Mouse (Mus musculus): Measurements from ENCODE around the gene Gm5105.

Gm5105 gene

DNA sequence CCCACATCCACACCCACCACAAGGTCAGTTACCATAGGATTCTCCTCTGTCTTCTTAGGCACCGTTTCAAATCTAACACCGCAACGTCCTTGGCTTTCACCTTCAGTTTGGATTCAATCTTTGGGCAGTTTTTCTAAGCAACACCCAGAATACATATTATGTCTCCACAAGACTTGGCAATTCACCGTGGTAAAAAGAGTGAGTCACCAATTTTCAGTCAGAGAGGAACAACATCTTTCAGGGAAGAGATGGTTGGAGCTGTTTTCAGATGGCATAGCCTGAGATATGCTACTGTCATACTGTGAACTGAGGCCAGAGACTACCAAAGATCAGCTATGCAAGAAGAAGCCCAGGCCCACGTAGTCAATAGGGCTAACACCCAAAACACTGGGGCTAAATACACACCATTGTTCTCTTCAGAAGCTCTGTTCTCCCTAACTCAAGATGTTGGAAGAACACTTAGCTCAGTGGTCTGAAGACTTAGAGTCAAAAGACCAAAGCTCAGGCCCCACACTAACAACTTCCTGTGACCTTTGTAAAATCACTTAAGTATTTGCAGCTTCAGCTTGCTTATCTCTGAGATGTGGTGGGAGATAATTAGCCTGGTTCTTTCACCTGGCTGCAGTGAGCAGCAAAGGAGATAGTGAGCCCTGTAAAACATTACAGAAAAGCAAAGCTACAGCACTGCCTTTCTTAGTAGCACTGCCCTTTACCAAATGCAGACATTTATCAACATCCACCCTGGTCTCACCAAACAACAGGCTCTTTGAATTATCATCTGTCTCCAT is 39.4 kb downstream of the Gm5105 start:
- DNase-seq (ENCODE audit: low spot score): no peak

DNA sequence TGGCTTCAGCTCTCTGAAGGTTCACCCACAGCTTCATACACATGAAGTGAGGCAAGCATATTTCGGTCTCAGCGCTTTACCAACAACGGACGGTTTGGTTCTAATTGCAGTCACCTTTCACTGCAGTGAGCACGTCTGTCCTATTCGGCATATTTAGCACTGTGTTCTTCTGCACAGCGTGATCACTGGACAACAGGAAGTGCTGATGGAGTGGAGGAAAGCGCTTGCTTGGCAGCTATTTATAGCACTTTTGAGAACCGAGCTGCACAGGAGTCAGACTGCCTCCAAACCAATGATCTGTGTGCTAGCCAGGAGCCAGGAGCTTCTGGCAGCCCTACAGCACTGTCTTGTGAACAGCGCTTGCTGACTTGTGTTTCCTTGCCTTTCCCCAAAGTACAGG is 40.9 kb downstream of the Gm5105 start:
- no peak for DNase-seq (ENCODE audit: low spot score)

DNA sequence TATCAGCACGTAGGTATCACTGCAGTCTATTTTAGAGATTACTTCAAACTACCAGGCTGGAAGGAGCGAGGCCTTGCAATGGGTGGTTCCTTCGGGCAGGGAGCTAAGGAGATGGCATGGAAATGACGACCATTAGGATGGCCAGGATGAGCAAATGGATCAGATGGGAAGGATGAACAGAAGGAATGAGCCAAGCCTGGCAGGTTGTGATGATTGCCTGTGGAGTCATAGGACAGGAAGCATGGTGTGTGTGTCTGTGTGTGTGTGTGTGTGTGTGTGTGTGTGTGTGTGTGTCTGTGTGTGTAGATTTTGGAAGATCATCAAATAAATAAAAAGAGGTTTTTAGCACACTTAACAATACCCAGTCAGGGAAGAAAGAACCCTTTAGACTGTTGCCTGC is 44.5 kb downstream of the Gm5105 start:
- DNase-seq (ENCODE audit: low spot score): no peak

DNA sequence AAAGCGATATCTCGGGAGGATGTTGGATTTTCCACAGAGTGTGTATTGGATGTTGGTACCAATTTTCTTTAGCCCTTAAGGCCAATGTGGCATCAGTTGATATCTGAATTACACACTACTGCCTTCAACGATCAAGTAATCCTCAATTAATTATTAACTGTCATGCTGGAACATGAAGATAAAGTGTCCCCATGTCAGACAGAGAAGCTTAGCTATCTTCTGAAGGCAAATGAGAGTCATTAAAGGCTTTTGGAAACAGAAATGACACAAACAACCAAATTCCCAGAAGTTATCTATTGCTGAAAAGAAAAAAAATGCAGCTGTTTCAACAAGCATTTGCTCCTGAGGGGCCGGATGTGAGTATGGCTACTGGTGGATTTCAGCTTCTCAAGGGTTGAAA is 45.2 kb downstream of the Gm5105 start:
- DNase-seq (ENCODE audit: low spot score): no peak

- no peak for DNase-seq (ENCODE audit: low spot score)
Observed at GRCm38 (mm10) chr3:138016810-138017209, 50.4 kb downstream of the Gm5105 start.

DNA sequence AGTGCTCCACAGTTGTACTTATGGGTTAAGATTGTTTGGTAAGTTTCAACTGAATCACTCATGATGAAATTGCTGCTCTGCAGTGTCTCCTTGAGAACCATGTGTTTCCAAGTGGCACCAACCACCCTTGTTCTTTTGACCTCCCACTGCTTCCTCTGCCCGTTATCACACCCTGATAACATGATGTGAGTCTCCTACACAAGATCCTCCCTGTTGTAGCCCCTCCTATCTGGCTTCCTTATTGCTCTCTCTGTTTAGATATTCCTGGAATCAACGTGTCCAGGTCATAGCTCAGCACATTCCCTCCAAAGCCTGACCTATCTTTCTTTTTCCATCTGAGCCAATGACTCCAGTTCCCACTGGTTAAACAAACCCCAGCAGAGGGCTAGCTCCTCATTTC is 52.5 kb downstream of the Gm5105 start:
- no peak for DNase-seq (ENCODE audit: low spot score)

DNA sequence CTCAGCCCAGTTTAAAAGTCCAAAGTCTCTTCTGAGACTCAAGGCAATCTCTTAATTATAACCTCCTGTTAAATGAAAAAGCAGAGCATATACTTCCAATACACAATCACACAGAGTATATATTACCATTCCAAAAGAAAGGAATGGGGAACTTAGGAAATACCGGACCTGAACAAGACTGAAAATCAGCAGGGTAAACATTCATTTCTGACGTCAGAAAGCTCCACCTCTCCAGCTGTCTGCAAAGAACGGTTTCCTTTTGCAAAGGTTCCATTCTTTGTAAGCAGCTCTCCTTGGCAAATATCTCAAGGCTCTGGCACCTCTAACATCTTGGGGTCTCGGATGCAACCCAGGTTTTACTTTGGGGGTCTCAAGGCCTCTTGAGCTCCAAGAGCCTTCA is 54.8 kb downstream of the Gm5105 start:
- no peak for DNase-seq (ENCODE audit: low spot score)

DNA sequence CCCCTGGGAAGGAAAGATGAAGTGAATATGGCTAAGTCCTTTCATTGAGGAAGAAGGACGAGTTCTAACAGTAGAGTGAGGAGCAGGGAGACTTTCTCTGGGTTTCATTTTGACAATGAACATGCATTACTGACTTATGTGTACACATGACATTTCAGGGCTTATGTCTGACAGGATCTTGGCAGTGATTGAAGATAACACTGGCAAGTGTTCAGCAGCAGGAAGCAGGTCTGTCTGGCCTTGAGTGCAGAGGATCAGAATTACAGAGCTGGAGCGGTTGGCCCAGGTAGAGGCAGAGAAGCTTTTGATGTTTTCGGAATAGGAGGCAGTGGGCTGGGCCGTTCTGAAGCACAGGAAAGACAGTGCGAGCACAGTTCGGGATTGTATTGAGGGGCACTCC is 59.0 kb downstream of the Gm5105 start:
- no peak for DNase-seq (ENCODE audit: low spot score)

DNA sequence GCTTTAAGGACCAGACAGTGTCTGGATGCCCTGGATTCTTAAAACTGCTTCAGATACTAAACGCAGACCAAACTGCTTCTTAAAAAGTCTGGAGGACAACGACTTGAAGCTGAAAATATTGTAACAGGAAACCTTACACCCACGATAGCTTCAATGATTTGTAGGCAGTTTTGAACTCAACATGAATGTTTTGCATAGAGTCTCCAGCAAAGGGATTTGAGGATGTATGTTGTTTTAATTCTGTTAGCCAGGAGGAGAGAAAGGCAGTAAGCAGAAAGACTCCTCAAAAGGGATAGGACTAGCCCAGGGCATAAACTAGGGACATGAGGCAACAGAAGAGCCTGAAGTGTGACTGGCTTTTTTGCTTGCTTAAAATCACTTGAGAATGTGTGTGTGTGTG is 60.3 kb downstream of the Gm5105 start:
- no peak for DNase-seq (ENCODE audit: low spot score)

- no peak for DNase-seq (ENCODE audit: low spot score)
Observed at GRCm38 (mm10) chr3:138003264-138003663, 63.9 kb downstream of the Gm5105 start.

- no peak for DNase-seq (ENCODE audit: low spot score)
Observed at GRCm38 (mm10) chr3:138002545-138002944, 64.6 kb downstream of the Gm5105 start.

DNA sequence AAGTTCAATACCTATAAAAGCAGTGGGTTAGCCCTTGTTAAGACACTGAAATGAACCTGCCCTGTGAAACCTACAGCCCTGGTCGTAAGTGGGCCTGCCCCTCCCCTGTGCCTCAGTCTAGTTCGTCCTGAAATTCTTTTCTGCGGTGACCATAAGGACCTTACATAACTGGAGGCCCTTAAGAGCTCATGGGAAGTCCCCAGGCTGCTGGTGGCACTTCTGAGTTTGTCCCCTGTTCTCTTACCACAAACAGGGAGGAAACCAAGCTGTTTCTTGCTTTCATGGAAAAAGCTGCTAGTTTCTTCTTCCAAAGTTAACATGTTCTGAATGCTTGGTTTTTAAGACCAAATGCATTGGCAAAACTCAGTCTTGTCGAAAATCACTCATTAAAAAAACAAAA is 65.3 kb downstream of the Gm5105 start:
- no peak for DNase-seq (ENCODE audit: low spot score)

GRCm38 (mm10) chr3:138000724-138001069 is 66.5 kb downstream of the Gm5105 start:
- no peak for DNase-seq (ENCODE audit: low spot score)

GRCm38 (mm10) chr3:138000062-138000723 is 67.0 kb downstream of the Gm5105 start:
- DNase-seq (ENCODE audit: low spot score): no peak

DNA sequence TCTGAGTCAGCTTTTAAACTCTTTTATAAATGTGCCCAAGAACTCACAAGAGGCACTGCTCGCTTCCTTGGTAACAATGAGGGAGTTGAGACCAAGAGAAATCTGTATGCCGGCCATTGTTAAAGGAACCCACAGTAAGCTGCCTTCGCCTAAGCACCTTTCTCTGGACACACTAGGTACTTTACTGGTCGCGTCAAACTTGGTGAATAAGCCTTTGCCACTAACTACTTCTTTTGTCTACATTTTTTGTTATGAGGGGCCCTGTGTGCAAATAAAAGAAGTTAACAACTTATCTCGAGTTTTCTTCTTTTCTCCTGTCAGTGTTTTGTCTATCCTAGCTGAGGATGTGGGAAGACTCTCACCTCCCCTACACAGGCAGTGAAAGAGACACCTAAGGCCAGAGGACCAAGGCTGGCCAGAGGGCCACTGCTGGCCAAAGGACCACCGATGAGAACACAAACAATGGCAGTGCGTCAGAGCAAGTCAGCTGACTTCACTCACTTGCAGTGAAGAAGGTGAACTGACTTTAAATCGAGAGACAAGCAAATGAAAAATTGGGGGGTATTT is 67.9 kb downstream of the Gm5105 start:
- DNase-seq (ENCODE audit: low spot score): no peak

Measured in MN1 (cell line).